Mouse (Mus musculus): ENCODE data around the gene Olfr1309.
"Not testable (repeated sequence)": the region's sequence is repeated elsewhere in the genome, so short reads cannot be mapped to it uniquely, and the experiment has no call there.

Gene Olfr1309

DNA sequence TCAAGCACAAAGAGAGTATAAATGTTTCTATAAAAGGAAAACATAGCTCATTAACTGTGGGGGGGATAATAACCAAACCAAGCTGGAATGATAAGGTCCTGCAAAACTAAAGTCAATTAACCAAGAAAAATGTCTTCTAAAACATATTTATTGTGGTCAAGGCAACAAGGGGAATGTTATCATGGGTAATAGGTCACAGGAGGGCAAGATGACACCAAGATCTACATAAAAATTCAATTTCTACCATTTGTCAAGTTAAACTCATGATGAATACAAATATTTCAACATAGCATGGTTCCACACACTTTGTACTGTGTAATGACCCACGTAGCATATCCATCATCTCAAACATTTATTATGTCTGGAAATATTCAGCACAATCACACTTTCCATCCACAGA lies at the start of gene Olfr1309:
TSS of gene Olfr1309 (minus strand) at position 101 of the 400 bp plus-strand sequence.
- no peak for DNase-seq

GRCm38 (mm10) chr2:112026971-112027370 lies 36.9 kb upstream of the Olfr1309 start:
- not testable (repeated sequence) for DNase-seq

GRCm38 (mm10) chr2:112024312-112024711 lies 34.2 kb upstream of the Olfr1309 start, which contains the start of gene Olfr1311:
Gene Olfr1311 (minus strand): TSS chr2:112024412.
- no peak for DNase-seq

GRCm38 (mm10) chr2:112014900-112015299 lies 24.8 kb upstream of the Olfr1309 start:
- no peak for DNase-seq

DNA sequence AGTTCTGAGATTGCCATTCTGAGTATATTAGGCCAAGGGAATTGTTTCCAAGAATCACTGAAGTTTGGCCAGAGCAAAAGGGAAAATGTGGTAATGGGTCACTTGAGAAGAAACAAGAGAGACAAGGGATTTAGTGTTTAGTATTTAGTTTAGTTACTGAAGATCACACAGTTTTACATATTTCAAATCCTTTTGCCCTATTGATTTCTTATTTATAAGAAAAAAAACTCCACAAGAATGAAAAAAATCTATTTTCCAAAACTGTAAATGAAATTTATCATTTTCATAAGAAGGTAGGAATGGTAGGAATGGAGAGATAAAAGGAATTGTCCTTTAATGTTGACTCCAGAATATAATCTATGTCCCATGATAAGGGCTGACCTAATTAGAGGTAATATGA lies 22.5 kb upstream of the Olfr1309 start, which contains the start of gene Olfr1310:
TSS of gene Olfr1310 (minus strand) at position 101 of the 400 bp plus-strand sequence.
- DNase-seq = no peak

DNA sequence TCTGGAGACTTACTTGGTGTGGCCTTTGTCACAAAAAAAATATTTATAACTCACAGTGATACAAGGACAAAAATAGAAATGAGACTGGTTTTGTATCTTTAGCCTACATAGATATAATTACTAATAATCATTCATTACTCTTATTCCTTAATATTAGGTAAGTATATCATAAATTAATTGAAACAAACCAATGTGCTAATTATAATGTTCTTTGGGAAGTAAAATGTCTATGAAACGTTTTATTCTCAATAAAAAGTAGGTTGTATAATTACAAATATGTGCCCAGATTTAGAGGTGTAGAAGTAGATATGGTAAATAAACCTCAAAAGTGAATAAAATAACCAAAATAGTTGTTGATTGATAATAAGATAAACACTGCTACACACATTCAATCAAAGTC lies 25.2 kb downstream of the Olfr1309 start, which contains the start of gene Olfr1308:
TSS of gene Olfr1308 (minus strand) at position 101 of the 400 bp plus-strand sequence.
- DNase-seq = no peak

DNA sequence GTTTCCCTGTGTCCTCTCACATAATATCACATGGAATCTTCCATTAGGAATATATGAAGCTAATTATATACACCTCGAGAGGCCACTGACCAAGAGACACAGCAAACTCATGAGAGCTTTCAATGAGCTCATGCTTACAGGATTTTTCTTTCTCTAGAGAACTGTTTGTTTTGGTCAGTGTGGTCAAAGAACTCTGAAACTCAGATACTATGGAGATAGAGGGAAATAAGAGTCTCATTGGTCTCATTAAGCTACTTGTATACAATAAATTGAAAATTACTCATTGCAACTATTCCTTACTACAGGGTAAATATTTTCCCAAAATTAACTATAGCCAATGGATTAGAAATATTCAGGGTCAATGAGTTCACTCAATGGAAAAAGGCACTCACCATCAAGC lies 40.7 kb downstream of the Olfr1309 start, which contains the start of gene Olfr1307:
TSS of gene Olfr1307 (minus strand) at position 101 of the 400 bp plus-strand sequence.
- no peak for DNase-seq

Measured in spleen, adult 18-20 months (tissue).